Mouse (Mus musculus) kidney, embryonic 15.5 days (tissue): ENCODE measurements around the gene Trap1a. TPM values are rescaled to one million over a fixed set of nuclear protein-coding genes. Genes with fewer than 3 reads are reported as not detected.

ENCODE experiments used
- ATAC-seq: fragments of 200-750 bp; cut with Nextera tagmentation; replicated peaks from 2 replicates; pipeline ENCODE4 v1.8.0; 2017; ENCODE audit warnings: moderate TSS enrichment; ENCODE audit not compliant: low FRiP score
- H3K27ac ChIP-seq: fragments of 300-500 bp; sonication (generic); 2 replicates; pipeline ENCODE4 v1.5.1; 2015; ENCODE audit warnings: mild to moderate bottlenecking, inconsistent platforms
- H3K27me3 ChIP-seq: fragments of 300-500 bp; sonication (generic); 2 replicates; pipeline ENCODE4 v1.6.1; 2015; ENCODE audit warnings: inconsistent platforms
- H3K36me3 ChIP-seq: fragments of 300-500 bp; sonication (generic); 2 replicates; pipeline ENCODE4 v1.6.1; 2015; ENCODE audit warnings: inconsistent platforms
- H3K4me1 ChIP-seq: fragments of 300-500 bp; sonication (generic); 2 replicates; pipeline ENCODE4 v1.6.1; 2015; ENCODE audit warnings: inconsistent platforms
- H3K4me2 ChIP-seq: fragments of 300-500 bp; sonication (generic); 2 replicates; pipeline ENCODE4 v1.6.1; 2015; ENCODE audit warnings: moderate library complexity, mild to moderate bottlenecking, inconsistent platforms
- H3K4me3 ChIP-seq: fragments of 300-500 bp; sonication (generic); replicated peaks from 2 replicates; pipeline ENCODE4 v1.5.1; 2015; ENCODE audit warnings: mild to moderate bottlenecking, inconsistent platforms
- H3K9ac ChIP-seq: fragments of 300-500 bp; sonication (generic); 2 replicates; pipeline ENCODE4 v1.6.1; 2015; ENCODE audit warnings: mild to moderate bottlenecking, inconsistent platforms
- H3K9me3 ChIP-seq: fragments of 300-500 bp; sonication (generic); replicated peaks from 2 replicates; pipeline ENCODE4 v1.6.1; 2016; ENCODE audit warnings: inconsistent platforms
- WGBS: fragments of 180-500 bp; shearing (Covaris S2); methylation state at CpG from one replicate; pipeline ENCODE4 v1.1.7; 2015; ENCODE audit warnings: mixed read lengths; 5-methylcytosine and 5-hydroxymethylcytosine counted together
- polyA plus RNA-seq: library from polyadenylated mRNA; unstranded; fragments of >200 nt; fragmentation: Nextera tagmentation; extraction: Ambion mirVana; gene quantifications from 2 replicates; pipeline ENCODE4 v1.2.1, GENCODE M21; 2015

The Trap1a gene
- polyA plus RNA-seq, 1 experiment from 2014 or later = 0.13 TPM

- no peak overlapping the region for H3K4me2 ChIP-seq
- H3K27ac ChIP-seq = no peak overlapping the region
- H3K36me3 ChIP-seq = no peaks in the 10 kb centered on the region
- ATAC-seq = no peak
- peaks cover 31% of the 10 kb centered on the region for H3K27me3 ChIP-seq
- H3K4me1 ChIP-seq = no peaks in the 10 kb centered on the region
- no peaks in the 10 kb centered on the region for H3K9me3 ChIP-seq
- H3K4me3 ChIP-seq = no peak overlapping the region
- no peak overlapping the region for H3K9ac ChIP-seq
- 76% methylated on average over 18 of the region's 18 CpGs for WGBS
These were observed 24.9 kb downstream of the Trap1a start for GRCm38 (mm10) chrX:139358361-139358760.

- no peak overlapping the region for H3K27ac ChIP-seq
- no peaks in the 10 kb centered on the region for H3K4me1 ChIP-seq
- no peak overlapping the region for H3K4me3 ChIP-seq
- ATAC-seq = no peak
- H3K9me3 ChIP-seq = no peaks in the 10 kb centered on the region
- H3K9ac ChIP-seq = no peak overlapping the region
- H3K27me3 ChIP-seq = peaks cover 13% of the 10 kb centered on the region; the same call in 1 of the 2 replicates
- H3K4me2 ChIP-seq = no peak overlapping the region
- no peaks in the 10 kb centered on the region for H3K36me3 ChIP-seq
- 86% methylated on average over 3 of the region's 3 CpGs for WGBS
These were observed 33.5 kb downstream of the Trap1a start for GRCm38 (mm10) chrX:139366837-139367528.

- no peak overlapping the region for H3K4me2 ChIP-seq
- H3K27me3 ChIP-seq = peaks cover 15% of the 10 kb centered on the region; the same call in 1 of the 2 replicates
- H3K9me3 ChIP-seq = no peaks in the 10 kb centered on the region
- no peak overlapping the region for H3K4me3 ChIP-seq
- no peaks in the 10 kb centered on the region for H3K4me1 ChIP-seq
- no peaks in the 10 kb centered on the region for H3K36me3 ChIP-seq
- no peak overlapping the region for H3K9ac ChIP-seq
- H3K27ac ChIP-seq = no peak overlapping the region
- no peak for ATAC-seq
These were observed 34.0 kb downstream of the Trap1a start for GRCm38 (mm10) chrX:139367529-139367908.

- WGBS = 60% methylated on average over 4 of the region's 4 CpGs
- Histone ChIP-seq H3K27me3 (peaks cover 20% of the 10 kb centered on the region), H3K4me1 (no peaks in the 10 kb centered on the region), H3K9ac (no peak overlapping the region), H3K4me3 (no peak overlapping the region), H3K4me2 (no peak overlapping the region), H3K27ac (no peak overlapping the region), H3K9me3 (no peaks in the 10 kb centered on the region), H3K36me3 (no peaks in the 10 kb centered on the region)
- ATAC-seq = no peak
These were observed 35.6 kb downstream of the Trap1a start for GRCm38 (mm10) chrX:139369122-139369521.

GRCm38 (mm10) chrX:139372665-139373064 lies 39.2 kb downstream of the Trap1a start:
- H3K9ac ChIP-seq = no peak overlapping the region
- H3K4me1 ChIP-seq = no peaks in the 10 kb centered on the region
- no peak overlapping the region for H3K4me3 ChIP-seq
- ATAC-seq = no peak
- H3K4me2 ChIP-seq = no peak overlapping the region
- H3K9me3 ChIP-seq = no peaks in the 10 kb centered on the region
- H3K36me3 ChIP-seq = no peaks in the 10 kb centered on the region
- H3K27ac ChIP-seq = no peak overlapping the region
- peaks cover 25% of the 10 kb centered on the region; the same call in 1 of the 2 replicates for H3K27me3 ChIP-seq

Other genes starting within 250 kb of the Trap1a start
- not detected in 2 replicates for gene Serpina7, start 248.4 kb upstream of the Trap1a start, polyA plus RNA-seq
- gene 4930513O06Rik, start 247.4 kb upstream of the Trap1a start, polyA plus RNA-seq = not detected in 2 replicates
- gene 4933428M09Rik, start 154.5 kb upstream of the Trap1a start, polyA plus RNA-seq = not detected in 2 replicates
- gene Mum1l1, start 123.6 kb upstream of the Trap1a start, polyA plus RNA-seq = 14.0 and 15.3 TPM in 2 replicates
- gene D330045A20Rik, start 146.7 kb downstream of the Trap1a start, polyA plus RNA-seq = 1.9 and 2.2 TPM in 2 replicates
- 35.9 and 38.5 TPM in 2 replicates for gene Rnf128, start 229.6 kb downstream of the Trap1a start, polyA plus RNA-seq